Mouse (Mus musculus): ENCODE results near the gene Mad2l1bp. TPM values are rescaled to one million over a fixed set of nuclear protein-coding genes. Genes with fewer than 3 reads are reported as not detected.

The Mad2l1bp gene
- total and polyA plus RNA-seq, 3 experiments = 9.7 to 19.3 (median 16.3) TPM

- H3K4me2 ChIP-seq (ENCODE audit: insufficient read depth, low read depth, poor library complexity, severe bottlenecking) = no peak overlapping the region
- H3K4me3 ChIP-seq (replicated peaks in 1 of 3; ENCODE audit: low read depth in 2 of 3, low read length in 2 of 3, poor library complexity in 1 of 3) = no peak overlapping the region
- no peak for DNase-seq (ENCODE audit: extremely low read depth)
- H3K4me1 ChIP-seq (ENCODE audit: control insufficient read depth in 1 of 2, insufficient read depth in 2 of 2) = no peaks in the 10 kb centered on the region
- H3K9me3 ChIP-seq (replicated peaks; ENCODE audit: low read length) = no peaks in the 10 kb centered on the region
- in situ Hi-C loops (cut with MboI; ENCODE audit: low pct_ligation_motif_present, low pct_unique_long_range_greater_than_20kb, low sequenced_read_pairs) = loop anchor here (10.0 kb wide), 1 partner anchor 95 kb away; the partner anchor contains the start of gene Vegfa
- TF ChIP-seq GABPA (IDR thresholded peaks at IDR 0.05; ENCODE audit: insufficient replicate concordance, low read depth, low read length) = no peak
- no peak for TF ChIP-seq TCF12 (IDR thresholded peaks at IDR 0.05; ENCODE audit: low read depth, low read length)
- TF ChIP-seq BHLHE40 (IDR thresholded peaks at IDR 0.05; ENCODE audit: low read depth, low read length) = no peak
- no peak for TF ChIP-seq ZMIZ1 (IDR thresholded peaks at IDR 0.05; ENCODE audit: low read depth, low read length)
- no peak for TF ChIP-seq MXI1 (IDR thresholded peaks at IDR 0.05; ENCODE audit: low read depth, low read length)
- no peak for TF ChIP-seq MAZ (IDR thresholded peaks at IDR 0.05; ENCODE audit: low read depth, low read length)
- no peak for TF ChIP-seq NRF1 (IDR thresholded peaks at IDR 0.05; ENCODE audit: low read depth, low read length)
- no peak overlapping the region for H3K27ac ChIP-seq (ENCODE audit: insufficient read depth, low read depth)
- no peak overlapping the region for H3K9ac ChIP-seq (ENCODE audit: insufficient read depth, low read depth)
- H3K36me3 ChIP-seq (replicated peaks in 1 of 2; ENCODE audit: control insufficient read depth in 1 of 2, insufficient read depth in 1 of 2, low read length in 1 of 2) = peaks cover 46 to 60% of the 10 kb centered on the region in 2 experiments
- dilution Hi-C loops (cut with MboI; ENCODE audit: extremely low pct_ligation_motif_present, extremely low pct_unique_long_range_greater_than_20kb, low sequenced_read_pairs) = no loop called here
- H3K27me3 ChIP-seq (replicated peaks) = no peaks in the 10 kb centered on the region
- no peaks in the 10 kb centered on the region for H3K79me2 ChIP-seq (replicated peaks; ENCODE audit: control insufficient read depth, extremely low read depth, insufficient read depth, poor library complexity, severe bottlenecking)
Measured at GRCm38 (mm10) chr17:46129741-46130498, 23.4 kb downstream of the Mad2l1bp start.

GRCm38 (mm10) chr17:46127814-46128493 is 25.4 kb downstream of the Mad2l1bp start:
- no peak overlapping the region for H3K4me3 ChIP-seq (replicated peaks in 1 of 3; ENCODE audit: low read depth in 2 of 3, low read length in 2 of 3, poor library complexity in 1 of 3)
- no peak overlapping the region for H3K9ac ChIP-seq (ENCODE audit: insufficient read depth, low read depth)
- dilution Hi-C loops (cut with MboI; ENCODE audit: extremely low pct_ligation_motif_present, extremely low pct_unique_long_range_greater_than_20kb, low sequenced_read_pairs) = no loop called here
- no peaks in the 10 kb centered on the region for H3K4me1 ChIP-seq (ENCODE audit: control insufficient read depth in 1 of 2, insufficient read depth in 2 of 2)
- no peaks in the 10 kb centered on the region for H3K9me3 ChIP-seq (replicated peaks; ENCODE audit: low read length)
- no peak for TF ChIP-seq ETS1 (conservative IDR thresholded peaks at IDR 0.05; ENCODE audit: low read depth, low read length)
- TF ChIP-seq MYC (IDR thresholded peaks at IDR 0.05; ENCODE audit: low read depth, low read length) = no peak
- TF ChIP-seq E2F4 (IDR thresholded peaks at IDR 0.05; ENCODE audit: insufficient replicate concordance, low read depth, low read length) = no peak
- H3K79me2 ChIP-seq (replicated peaks; ENCODE audit: control insufficient read depth, extremely low read depth, insufficient read depth, poor library complexity, severe bottlenecking) = no peaks in the 10 kb centered on the region
- H3K27me3 ChIP-seq (replicated peaks) = no peaks in the 10 kb centered on the region
- no peak for DNase-seq (ENCODE audit: extremely low read depth)
- no peak overlapping the region for H3K27ac ChIP-seq (ENCODE audit: insufficient read depth, low read depth)
- peaks cover 66 to 79% of the 10 kb centered on the region in 2 experiments for H3K36me3 ChIP-seq (replicated peaks in 1 of 2; ENCODE audit: control insufficient read depth in 1 of 2, insufficient read depth in 1 of 2, low read length in 1 of 2)
- H3K4me2 ChIP-seq (ENCODE audit: insufficient read depth, low read depth, poor library complexity, severe bottlenecking) = no peak overlapping the region
- in situ Hi-C loops (cut with MboI; ENCODE audit: low pct_ligation_motif_present, low pct_unique_long_range_greater_than_20kb, low sequenced_read_pairs) = no loop called here

DNA sequence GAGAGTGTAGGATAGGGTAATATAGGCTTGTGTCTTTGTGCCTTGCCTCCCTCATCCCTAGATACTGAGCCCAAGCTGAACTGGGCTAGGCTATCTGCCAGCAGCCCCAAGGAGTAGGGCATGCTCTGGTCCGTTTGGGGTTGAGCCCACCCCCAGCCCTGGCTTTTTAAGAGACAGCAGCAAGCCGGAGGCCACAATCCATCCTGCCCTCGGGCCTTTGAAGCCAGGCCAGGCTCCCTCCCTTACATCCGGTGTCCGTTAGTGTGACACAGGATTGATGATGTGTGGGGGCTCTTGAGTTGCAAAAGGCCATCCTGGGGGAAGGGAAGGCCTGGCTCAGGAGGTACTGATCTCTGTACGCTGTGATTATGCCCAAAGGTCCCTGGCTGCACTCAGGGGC is 26.7 kb downstream of the Mad2l1bp start:
- no peaks in the 10 kb centered on the region for H3K27me3 ChIP-seq (replicated peaks)
- no peaks in the 10 kb centered on the region for H3K79me2 ChIP-seq (replicated peaks; ENCODE audit: control insufficient read depth, extremely low read depth, insufficient read depth, poor library complexity, severe bottlenecking)
- H3K4me3 ChIP-seq (replicated peaks in 1 of 3; ENCODE audit: low read depth in 2 of 3, low read length in 2 of 3, poor library complexity in 1 of 3) = no peak overlapping the region
- no peak overlapping the region for H3K9ac ChIP-seq (ENCODE audit: insufficient read depth, low read depth)
- TF ChIP-seq MYC (IDR thresholded peaks at IDR 0.05; ENCODE audit: low read depth, low read length) = no peak
- TF ChIP-seq CHD2 (IDR thresholded peaks at IDR 0.05; ENCODE audit: low read length) = no peak
- TF ChIP-seq ELF1 (IDR thresholded peaks at IDR 0.05; ENCODE audit: low read depth, low read length) = no peak
- no peak for TF ChIP-seq NRF1 (IDR thresholded peaks at IDR 0.05; ENCODE audit: low read depth, low read length)
- no peak for TF ChIP-seq KAT2A (IDR thresholded peaks at IDR 0.05; ENCODE audit: insufficient replicate concordance, low read length)
- TF ChIP-seq TCF12 (IDR thresholded peaks at IDR 0.05; ENCODE audit: low read depth, low read length) = no peak
- no peak for TF ChIP-seq MAFK (IDR thresholded peaks at IDR 0.05; ENCODE audit: insufficient replicate concordance, low read length)
- no peak for TF ChIP-seq CTCF (conservative IDR thresholded peaks at IDR 0.05 in 1 of 2, IDR thresholded peaks at IDR 0.05 in 1 of 2; ENCODE audit: low read depth in 2 of 2, low read length in 2 of 2)
- no peak for TF ChIP-seq ZNF384 (IDR thresholded peaks at IDR 0.05; ENCODE audit: low read depth, low read length)
- TF ChIP-seq MAZ (IDR thresholded peaks at IDR 0.05; ENCODE audit: low read depth, low read length) = no peak
- no peak for TF ChIP-seq EP300 (IDR thresholded peaks at IDR 0.05; ENCODE audit: low read length)
- no peak for TF ChIP-seq MAX (IDR thresholded peaks at IDR 0.05; ENCODE audit: low read length)
- TF ChIP-seq JUN (IDR thresholded peaks at IDR 0.05; ENCODE audit: insufficient read depth, low read depth, low read length) = no peak
- no peak for TF ChIP-seq ZC3H11A (IDR thresholded peaks at IDR 0.05; ENCODE audit: low read depth, low read length)
- no peak for TF ChIP-seq ETS1 (conservative IDR thresholded peaks at IDR 0.05; ENCODE audit: low read depth, low read length)
- TF ChIP-seq ZKSCAN1 (IDR thresholded peaks at IDR 0.05; ENCODE audit: borderline replicate concordance, low read depth, low read length) = no peak
- no peak for TF ChIP-seq IRF4 (IDR thresholded peaks at IDR 0.05; ENCODE audit: low read depth, low read length)
- no peak for TF ChIP-seq E2F4 (IDR thresholded peaks at IDR 0.05; ENCODE audit: insufficient replicate concordance, low read depth, low read length)
- no peaks in the 10 kb centered on the region for H3K9me3 ChIP-seq (replicated peaks; ENCODE audit: low read length)
- H3K27ac ChIP-seq (ENCODE audit: insufficient read depth, low read depth) = no peak overlapping the region
- no peaks in the 10 kb centered on the region for H3K4me1 ChIP-seq (ENCODE audit: control insufficient read depth in 1 of 2, insufficient read depth in 2 of 2)
- no peak overlapping the region for H3K4me2 ChIP-seq (ENCODE audit: insufficient read depth, low read depth, poor library complexity, severe bottlenecking)
- in situ Hi-C loops (cut with MboI; ENCODE audit: low pct_ligation_motif_present, low pct_unique_long_range_greater_than_20kb, low sequenced_read_pairs) = no loop called here
- DNase-seq (ENCODE audit: extremely low read depth) = no peak
- dilution Hi-C loops (cut with MboI; ENCODE audit: extremely low pct_ligation_motif_present, extremely low pct_unique_long_range_greater_than_20kb, low sequenced_read_pairs) = no loop called here
- peaks cover 79 to 92% of the 10 kb centered on the region in 2 experiments for H3K36me3 ChIP-seq (replicated peaks in 1 of 2; ENCODE audit: control insufficient read depth in 1 of 2, insufficient read depth in 1 of 2, low read length in 1 of 2)

Measured in CH12.LX (cell line).